Mouse (Mus musculus): ENCODE data around the gene Ubn2.
"Not testable (repeated sequence)": the region's sequence is repeated elsewhere in the genome, so short reads cannot be mapped to it uniquely, and the experiment has no call there.

Gene Ubn2

DNA sequence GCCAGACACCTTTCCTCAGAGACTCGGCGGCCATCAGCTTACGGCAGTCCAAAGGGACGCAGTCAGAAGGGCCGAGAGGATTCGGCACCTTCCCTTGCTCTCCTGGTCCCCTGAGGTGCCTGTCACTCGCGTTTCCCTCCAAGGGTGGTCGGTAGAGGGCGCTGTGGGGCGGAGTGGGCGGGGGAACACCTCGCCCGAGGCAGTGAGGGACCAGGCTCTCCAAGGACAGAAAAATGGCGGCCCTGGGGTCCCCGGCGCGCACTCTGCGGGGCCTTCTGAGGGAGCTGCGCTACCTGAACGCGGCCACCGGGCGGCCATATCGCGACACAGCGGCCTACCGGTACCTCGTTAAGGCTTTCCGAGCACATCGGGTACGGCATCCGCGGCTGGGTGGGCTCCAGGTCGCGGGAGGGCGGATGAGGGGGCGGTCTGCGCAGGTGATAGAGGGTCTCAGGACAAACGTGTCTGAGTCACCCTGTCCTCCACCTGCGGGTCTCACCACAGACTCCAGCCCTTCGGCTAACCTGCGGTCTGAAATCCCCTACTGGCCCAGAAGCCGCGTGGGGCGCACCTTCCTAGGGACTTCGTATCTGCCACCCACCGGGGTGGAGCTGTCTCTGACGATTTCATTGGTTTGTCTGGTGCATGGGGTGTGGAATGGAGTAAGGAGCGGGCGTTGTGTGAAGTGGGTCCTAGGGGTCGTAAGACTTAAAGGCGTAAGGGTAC lies 101.1 kb downstream of the Ubn2 start:
- DNase-seq (ENCODE audit: low spot score): peak; percentile 97

DNA sequence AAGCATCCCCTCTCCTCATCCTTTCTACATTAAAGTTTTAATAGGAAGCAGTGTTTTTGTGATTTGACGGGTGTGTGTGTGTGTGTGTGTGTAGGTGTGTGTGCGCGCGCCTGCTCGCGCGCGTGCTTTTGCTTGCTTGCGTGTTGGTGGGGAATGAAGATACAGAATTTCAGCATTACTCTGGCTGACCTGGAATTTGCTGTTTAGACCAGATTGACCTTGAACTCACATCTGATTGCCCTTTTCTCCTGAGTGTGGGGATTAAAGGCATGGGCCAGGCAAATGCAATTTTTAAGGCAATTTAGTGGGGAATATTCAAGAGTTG lies 101.6 kb downstream of the Ubn2 start:
- DNase-seq (ENCODE audit: low spot score): no peak

DNA sequence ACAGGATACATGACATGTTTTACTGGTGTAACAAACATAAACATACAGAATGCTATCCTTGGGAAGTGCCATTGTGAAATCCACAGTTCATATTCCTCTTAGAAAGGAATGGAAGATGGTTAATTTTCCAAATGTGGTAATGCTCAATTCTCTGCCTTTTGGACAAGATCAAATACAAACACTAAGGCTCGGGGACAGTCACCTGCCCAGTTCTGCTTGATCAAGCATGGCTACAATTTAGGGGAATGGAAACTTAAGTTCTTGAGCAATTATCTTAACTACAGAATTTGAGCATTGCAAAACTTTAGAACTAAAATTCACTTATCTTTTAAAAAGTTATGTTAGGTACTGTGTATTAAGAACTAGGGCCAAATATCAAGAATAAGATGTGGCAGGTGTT lies 102.0 kb downstream of the Ubn2 start:
- no peak for DNase-seq (ENCODE audit: low spot score)

DNA sequence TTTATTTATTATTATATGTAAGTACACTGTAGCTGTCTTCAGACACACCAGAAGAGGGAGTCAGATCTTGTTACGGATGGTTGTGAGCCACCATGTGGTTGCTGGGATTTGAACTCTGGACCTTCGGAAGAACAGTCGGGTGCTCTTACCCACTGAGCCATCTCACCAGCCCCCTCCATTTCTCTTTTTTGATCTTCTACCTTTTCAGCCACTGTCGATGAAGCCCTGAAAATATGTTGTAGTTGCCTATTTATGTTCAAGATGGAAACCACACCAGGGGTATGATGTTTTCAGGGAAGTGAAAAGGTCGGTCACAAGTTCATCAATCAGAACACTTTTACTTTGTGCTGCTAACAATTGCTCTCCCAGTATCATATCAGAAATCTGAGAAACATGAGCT lies 110.4 kb downstream of the Ubn2 start:
- DNase-seq (ENCODE audit: low spot score): not testable (repeated sequence)

DNA sequence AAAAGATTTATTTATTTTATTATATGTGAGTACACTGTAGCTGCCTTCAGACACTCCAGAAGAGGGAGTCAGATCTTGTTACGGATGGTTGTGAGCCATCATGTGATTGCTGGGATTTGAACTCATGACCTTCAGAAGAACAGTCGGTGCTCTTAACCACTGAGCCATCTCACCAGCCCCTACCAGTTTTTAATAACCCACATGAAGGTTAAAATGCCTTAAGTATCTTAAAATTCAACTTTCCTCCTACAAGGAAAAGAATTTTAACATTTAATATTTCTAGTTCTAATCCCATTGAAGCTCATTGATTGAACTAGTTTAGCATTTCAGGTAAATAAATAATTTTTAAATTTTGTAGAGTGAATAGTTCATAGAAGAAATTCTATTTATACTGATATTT lies 113.3 kb downstream of the Ubn2 start:
- DNase-seq (ENCODE audit: low spot score): not testable (repeated sequence)

DNA sequence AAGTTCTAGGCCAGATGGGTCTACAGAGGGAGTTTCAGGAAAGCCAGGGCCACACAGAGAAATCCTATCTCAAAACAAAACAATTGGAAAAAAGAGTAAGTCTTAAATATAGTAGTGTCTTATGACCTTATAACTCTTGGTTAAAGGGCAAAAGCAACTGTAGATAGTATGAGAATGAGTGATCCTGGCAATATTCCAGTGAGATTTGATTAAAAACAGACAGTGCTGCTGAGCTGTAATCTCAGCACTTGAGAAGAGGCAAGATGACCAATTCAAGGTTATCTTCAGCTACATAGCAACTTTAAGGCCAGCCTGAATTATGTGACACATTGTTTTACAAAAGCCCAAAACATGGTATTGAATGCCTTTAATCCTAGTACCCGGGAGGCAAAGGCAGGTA lies 114.0 kb downstream of the Ubn2 start:
- DNase-seq (ENCODE audit: low spot score): no peak

DNA sequence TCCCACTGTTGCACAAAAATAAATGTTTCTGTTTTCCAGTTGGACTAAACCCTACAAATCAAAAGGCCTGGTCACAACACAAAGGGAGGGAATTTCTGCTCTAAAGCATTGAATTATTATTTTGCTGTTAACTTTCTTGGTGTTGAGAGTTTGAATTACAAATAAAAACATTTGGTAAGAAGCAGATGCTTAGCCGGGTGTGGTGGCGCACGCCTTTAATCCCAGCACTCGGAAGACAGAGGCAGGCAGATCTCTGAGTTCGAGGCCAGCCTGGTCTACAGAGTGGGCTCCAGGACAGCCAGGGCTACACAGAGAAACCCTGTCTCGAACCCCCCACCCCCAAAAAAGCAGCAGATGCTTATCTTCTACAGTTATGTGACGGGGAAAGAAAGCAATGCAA lies 114.8 kb downstream of the Ubn2 start:
- not testable (repeated sequence) for DNase-seq (ENCODE audit: low spot score)

DNA sequence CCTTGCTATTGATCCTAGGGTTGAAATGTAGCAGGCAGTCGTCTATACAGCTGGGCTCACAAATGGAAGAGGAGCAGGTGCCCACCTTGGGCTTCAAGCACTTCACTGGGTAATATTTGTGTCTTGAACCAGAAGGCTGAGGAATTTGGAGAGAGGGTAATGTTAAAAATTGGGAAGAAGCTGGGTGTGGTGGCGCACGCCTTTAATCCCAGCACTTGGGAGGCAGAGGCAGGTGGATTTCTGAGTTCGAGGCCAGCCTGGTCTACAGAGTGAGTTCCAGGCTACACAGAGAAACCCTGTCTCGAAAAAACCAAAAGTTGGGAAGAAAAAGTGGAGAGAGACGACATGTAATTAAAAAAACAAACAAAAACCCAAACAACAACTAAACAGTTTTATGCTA lies 116.1 kb downstream of the Ubn2 start:
- DNase-seq (ENCODE audit: low spot score): not testable (repeated sequence)

DNA sequence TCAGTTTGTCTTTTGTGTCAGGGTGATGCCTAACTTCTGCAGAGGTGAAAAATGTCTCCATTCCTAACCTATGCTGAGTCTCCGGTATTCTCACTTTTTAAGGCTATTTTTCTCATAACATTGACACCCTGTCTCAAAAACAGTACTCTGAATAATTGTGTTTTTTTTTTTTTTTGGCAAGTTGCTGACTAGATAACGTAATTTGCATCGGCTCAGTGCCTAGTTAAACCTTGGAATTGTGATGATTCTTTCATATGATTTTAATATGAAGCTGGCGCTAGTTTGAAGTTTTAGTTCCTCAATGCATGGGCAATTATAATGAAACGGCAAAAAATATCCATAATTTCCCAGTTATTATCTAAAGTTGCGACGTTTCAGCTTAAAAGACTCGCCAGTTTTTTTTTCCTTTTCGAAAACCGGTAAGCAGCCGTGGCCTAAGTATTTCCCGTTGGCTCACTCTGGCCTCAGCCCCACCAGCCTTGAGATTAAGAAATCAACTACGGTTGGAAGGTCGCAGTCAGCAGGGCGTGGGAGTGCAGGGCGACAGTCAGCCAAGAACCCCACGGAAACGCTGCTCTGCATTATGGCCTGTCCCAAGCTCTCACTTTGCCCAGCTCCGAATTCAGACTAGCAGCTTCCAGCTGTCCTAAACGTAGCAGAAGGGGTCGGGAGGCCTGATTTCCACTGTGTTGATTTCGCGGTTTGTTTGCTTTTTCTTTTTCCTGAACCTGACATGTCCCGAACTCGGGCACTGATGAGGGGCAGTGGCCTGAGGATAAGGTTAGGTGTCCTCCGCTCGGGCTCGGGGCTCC lies 116.7 kb downstream of the Ubn2 start:
- peak; percentile 59 for DNase-seq (ENCODE audit: low spot score)

DNA sequence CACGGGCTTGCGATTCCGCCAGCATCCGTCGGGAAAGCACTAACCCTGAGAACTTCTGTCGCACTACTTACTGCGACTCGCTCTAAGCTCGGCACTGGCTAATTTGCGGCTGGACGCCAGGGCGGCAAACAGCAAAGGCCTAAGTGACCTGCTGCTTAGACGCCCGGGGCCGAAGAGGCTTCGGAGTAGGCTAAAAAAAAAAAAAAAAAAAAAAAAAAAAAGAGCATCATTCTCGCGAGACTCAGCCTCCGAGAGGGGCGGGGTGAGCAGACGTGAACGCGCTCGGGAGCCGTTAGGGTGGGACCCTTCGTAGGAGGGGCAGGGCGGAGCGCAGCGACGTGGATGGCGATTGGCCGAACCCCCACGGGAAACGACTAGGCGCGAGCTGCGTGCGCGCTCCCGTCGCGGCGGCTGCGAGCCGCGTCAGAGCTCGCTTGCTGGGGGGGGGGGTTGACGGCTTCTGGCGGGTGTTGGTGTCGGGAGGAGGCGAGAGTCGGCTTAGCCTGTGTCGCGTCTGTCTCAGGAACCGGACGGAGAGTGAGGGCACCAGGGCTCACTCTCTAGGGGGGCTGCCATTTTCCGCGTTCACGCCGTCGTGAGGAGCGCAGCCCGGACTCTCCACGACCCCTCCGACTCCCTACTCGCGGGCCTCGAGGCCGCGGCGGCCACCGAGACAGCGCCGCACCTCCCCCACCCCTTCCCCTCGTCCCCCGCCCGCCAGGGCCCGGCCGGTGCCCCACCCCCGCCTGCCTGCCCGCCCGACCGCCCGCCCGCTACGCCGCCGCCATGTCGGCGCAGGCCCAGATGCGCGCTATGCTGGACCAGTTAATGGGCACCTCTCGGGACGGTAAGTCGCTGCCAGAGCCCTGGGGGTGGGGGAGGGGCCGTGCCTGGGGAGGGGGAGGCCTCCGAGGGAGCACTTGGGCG lies 117.6 kb downstream of the Ubn2 start, which contains the start of gene Luc7l2:
Luc7l2 (plus strand) TSS at position 273 of the 927 bp plus-strand sequence.
- peak; percentile 97 for DNase-seq (ENCODE audit: low spot score)

DNA sequence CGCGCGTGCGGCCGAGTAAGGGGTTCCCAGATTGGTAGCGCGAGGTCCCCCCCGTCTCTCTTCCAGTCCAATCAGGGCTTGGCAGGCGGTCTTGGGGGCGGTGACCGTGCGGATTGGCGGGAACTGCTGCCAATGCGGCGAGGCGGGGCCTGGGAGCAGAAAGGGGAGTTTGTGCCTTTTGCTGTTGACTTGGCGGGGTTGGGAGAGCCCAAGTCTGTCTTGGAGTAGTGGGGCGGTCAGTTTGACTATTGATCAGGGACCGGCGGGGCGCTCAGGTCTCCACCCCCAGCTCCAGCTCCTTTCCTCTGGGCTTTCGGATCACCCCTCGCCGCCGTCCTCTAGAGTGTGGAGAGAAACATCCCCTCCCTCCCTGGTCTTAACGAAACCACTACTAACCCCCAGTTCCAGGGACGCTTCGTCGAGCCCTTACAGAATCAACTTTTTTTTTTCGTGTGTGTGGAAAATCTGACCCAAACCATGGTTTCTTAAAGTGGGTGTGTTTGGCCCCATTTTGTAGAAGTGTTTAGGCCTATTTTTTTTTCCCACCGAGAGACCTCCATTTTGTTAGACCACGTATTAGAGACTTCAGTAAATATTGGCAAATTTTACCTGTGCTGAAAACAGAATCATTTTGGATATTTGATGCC lies 118.4 kb downstream of the Ubn2 start:
- peak; percentile 99 for DNase-seq (ENCODE audit: low spot score)

DNA sequence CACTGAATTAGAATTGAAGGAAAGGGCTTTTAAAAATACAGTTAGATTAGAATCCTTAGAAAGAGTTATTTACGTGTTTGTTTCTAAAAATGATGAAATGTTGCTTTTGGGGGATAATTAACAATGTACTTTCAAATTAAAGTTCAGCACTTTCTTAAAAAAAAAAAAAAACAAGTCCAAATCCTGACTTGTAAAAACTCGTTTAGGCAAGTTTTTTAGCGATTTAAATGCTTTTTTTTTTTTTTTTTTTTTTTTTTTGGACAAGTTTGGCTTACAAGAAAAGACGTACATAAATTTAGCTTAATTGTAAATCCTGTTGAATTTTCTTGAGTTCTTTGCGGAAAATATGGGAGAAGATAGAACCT lies 118.9 kb downstream of the Ubn2 start:
- no peak for DNase-seq (ENCODE audit: low spot score)
